Mouse (Mus musculus) heart, embryonic 16.5 days (tissue): ENCODE data around the gene Gng4. TPM values are rescaled to one million over a fixed set of nuclear protein-coding genes. Genes with fewer than 3 reads are reported as not detected.
A peak's percentile ranks its signal among the peaks of the same experiment; 100 is the strongest.

ENCODE experiments used
- ATAC-seq: fragments of 200-750 bp; cut with Nextera tagmentation; replicated peaks from 2 replicates; pipeline ENCODE4 v1.8.0; 2017; ENCODE audit warnings: moderate number of reproducible peaks; ENCODE audit not compliant: insufficient read depth, low FRiP score; ENCODE audit errors: extremely low read depth
- H3K27ac ChIP-seq: fragments of 300-500 bp; sonication (generic); 2 replicates; pipeline ENCODE4 v1.5.1; 2014; ENCODE audit warnings: mild to moderate bottlenecking, low read length, control low read depth, moderate library complexity
- H3K27me3 ChIP-seq: fragments of 300-500 bp; sonication (generic); 2 replicates; pipeline ENCODE4 v1.6.1; 2014; ENCODE audit warnings: low read length, mixed read lengths; ENCODE audit not compliant: control insufficient read depth, insufficient read depth
- H3K36me3 ChIP-seq: fragments of 300-500 bp; sonication (generic); 2 replicates; pipeline ENCODE4 v1.6.1; 2014; ENCODE audit not compliant: control insufficient read depth, insufficient read depth
- H3K4me1 ChIP-seq: fragments of 300-500 bp; sonication (generic); 2 replicates; pipeline ENCODE4 v1.6.1; 2014; ENCODE audit warnings: low read length, mixed read lengths; ENCODE audit not compliant: control insufficient read depth, insufficient read depth
- H3K4me2 ChIP-seq: fragments of 300-500 bp; sonication (generic); 2 replicates; pipeline ENCODE4 v1.6.1; 2014; ENCODE audit warnings: low read depth, mild to moderate bottlenecking, control low read depth, low read length
- H3K4me3 ChIP-seq: fragments of 300-500 bp; sonication (generic); 2 replicates; pipeline ENCODE4 v1.5.1; 2014; ENCODE audit warnings: mild to moderate bottlenecking, control low read depth, low read length
- H3K9ac ChIP-seq: fragments of 300-500 bp; sonication (generic); 2 replicates; pipeline ENCODE4 v1.6.1; 2014; ENCODE audit warnings: low read length, control low read depth
- H3K9me3 ChIP-seq: fragments of 300-500 bp; sonication (generic); replicated peaks from 2 replicates; pipeline ENCODE4 v1.6.1; 2016; ENCODE audit warnings: low read length; ENCODE audit not compliant: control insufficient read depth
- WGBS: fragments of 180-500 bp; shearing (Covaris S2); extraction: QIAGEN DNeasy Blood & Tissue Kit; methylation state at CpG from one replicate; pipeline ENCODE4 v1.1.7; 2014; 5-methylcytosine and 5-hydroxymethylcytosine counted together
- polyA plus RNA-seq: library from polyadenylated mRNA; unstranded; fragments of >200 nt; fragmentation: Nextera tagmentation; extraction: Ambion mirVana; gene quantifications from 2 replicates; pipeline ENCODE4 v1.2.1, GENCODE M21; 2015

Gene Gng4
- polyA plus RNA-seq, 1 experiment from 2014 or later, result 0.29 TPM

DNA sequence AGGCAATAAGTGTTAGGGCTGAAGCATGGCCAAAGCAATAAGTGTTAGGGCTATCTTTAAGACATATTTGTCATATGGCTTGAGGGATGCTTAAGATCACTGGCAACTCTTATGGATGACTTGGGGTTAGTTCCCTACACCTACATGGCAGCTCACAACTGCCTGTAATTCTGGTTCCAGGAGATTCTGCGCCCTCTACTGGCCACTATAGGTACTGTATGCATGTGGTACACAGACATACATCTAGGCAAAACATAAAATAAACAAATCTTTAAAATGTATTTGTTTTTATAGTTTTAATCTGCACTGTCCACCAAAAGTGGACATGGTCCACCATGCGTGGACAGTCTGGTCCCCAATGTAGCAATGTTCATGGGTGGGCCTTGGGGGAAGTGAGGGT lies 51.3 kb downstream of the Gng4 start:
- Histone ChIP-seq H3K4me3 (no peak overlapping the region), H3K4me1 (no peaks in the 10 kb centered on the region), H3K4me2 (no peak overlapping the region), H3K9ac (no peak overlapping the region), H3K36me3 (no peaks in the 10 kb centered on the region), H3K9me3 (peaks cover 4% of the 10 kb centered on the region), H3K27ac (no peak overlapping the region), H3K27me3 (no peaks in the 10 kb centered on the region)
- 60% methylated on average over 2 of the region's 2 CpGs for WGBS
- no peak for ATAC-seq

- no peaks in the 10 kb centered on the region for H3K27me3 ChIP-seq
- 52% methylated on average over 4 of the region's 4 CpGs for WGBS
- H3K36me3 ChIP-seq, result no peaks in the 10 kb centered on the region
- H3K4me3 ChIP-seq, result no peak overlapping the region
- no peak for ATAC-seq
- no peak overlapping the region for H3K4me2 ChIP-seq
- no peaks in the 10 kb centered on the region for H3K9me3 ChIP-seq
- no peak overlapping the region for H3K9ac ChIP-seq
- H3K27ac ChIP-seq, result no peak overlapping the region
- H3K4me1 ChIP-seq, result no peaks in the 10 kb centered on the region
Measured at GRCm38 (mm10) chr13:13845021-13845420, 61.2 kb downstream of the Gng4 start.

DNA sequence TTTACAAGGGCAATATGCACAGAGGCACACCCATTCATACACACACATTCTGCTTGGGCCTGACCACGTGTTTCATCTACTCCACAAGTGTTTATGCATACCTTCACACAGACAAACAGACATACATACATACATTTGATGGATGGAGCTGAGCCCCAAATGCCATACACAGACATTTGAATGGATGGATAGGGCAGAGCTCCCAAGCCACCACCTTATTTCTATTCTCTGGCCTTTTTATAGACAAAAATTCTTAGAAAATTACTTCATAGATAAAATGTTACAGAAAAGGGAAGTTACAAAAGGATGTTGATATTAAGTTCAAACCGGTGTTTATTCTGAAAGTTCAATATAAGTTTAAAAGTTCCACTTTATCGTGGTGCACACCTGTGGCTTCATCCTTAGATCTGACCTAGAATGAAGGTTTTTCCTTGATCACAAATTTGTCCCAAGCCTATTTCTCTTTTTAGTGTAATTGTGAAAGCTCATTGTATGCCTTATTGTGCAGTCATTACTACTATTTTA lies 63.3 kb downstream of the Gng4 start:
- Histone ChIP-seq H3K9me3 (no peaks in the 10 kb centered on the region), H3K4me1 (no peaks in the 10 kb centered on the region), H3K9ac (no peak overlapping the region), H3K27me3 (no peaks in the 10 kb centered on the region), H3K4me2 (no peak overlapping the region), H3K4me3 (no peak overlapping the region), H3K27ac (no peak overlapping the region), H3K36me3 (no peaks in the 10 kb centered on the region)
- no peak for ATAC-seq
- WGBS, result 73% methylated on average over 3 of the region's 3 CpGs

DNA sequence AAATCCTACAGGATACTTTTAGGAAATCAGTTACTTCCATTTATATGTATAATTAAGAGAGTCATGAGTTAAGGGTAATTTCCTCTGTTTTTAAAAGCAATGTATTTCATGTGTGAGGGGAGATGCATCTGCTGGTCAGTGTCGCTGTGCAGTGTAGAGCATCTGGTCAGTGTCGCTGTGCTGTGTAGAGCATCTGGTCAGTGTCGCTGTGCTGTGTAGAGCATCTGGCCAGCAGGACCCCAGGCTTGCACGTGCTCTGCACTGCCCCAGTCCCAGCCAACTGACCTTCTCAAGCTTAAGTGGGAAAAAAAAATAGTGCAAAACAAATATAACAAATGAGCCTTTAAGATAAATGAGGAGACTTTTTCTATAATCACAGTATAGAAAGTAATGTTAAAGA lies 73.3 kb downstream of the Gng4 start:
- Histone ChIP-seq H3K9ac (no peak overlapping the region), H3K4me3 (no peak overlapping the region), H3K36me3 (no peaks in the 10 kb centered on the region), H3K27ac (no peak overlapping the region), H3K4me1 (no peaks in the 10 kb centered on the region), H3K9me3 (no peaks in the 10 kb centered on the region), H3K27me3 (no peaks in the 10 kb centered on the region), H3K4me2 (no peak overlapping the region)
- ATAC-seq, result no peak
- WGBS, result 25% methylated on average over 4 of the region's 4 CpGs

DNA sequence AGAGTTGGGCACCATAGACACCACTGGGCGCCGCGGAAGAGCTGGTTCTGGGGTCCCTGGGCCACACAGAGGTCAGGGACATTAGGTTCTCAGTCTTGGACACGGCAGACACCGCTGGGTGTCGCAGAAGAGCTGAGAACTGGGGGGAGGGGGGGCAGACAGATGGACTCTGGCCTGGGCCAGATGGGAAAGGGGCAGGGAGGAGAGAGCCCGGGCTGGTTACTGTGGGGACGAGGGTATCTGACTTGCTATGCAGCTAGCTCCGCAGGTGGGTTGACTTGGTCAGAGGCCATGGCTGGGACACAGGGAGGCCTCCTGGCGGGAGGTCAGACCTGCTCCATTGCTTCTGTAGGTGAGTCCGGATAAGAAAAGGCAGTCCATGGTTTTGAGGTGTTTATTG lies 78.5 kb downstream of the Gng4 start:
- ATAC-seq, result no peak
- H3K4me3 ChIP-seq, result no peak overlapping the region
- 76% methylated on average over 11 of the region's 11 CpGs for WGBS
- no peaks in the 10 kb centered on the region for H3K9me3 ChIP-seq
- no peak overlapping the region for H3K4me2 ChIP-seq
- no peak overlapping the region for H3K9ac ChIP-seq
- no peak overlapping the region for H3K27ac ChIP-seq
- no peaks in the 10 kb centered on the region for H3K27me3 ChIP-seq
- H3K36me3 ChIP-seq, result no peaks in the 10 kb centered on the region
- H3K4me1 ChIP-seq, result no peaks in the 10 kb centered on the region

DNA sequence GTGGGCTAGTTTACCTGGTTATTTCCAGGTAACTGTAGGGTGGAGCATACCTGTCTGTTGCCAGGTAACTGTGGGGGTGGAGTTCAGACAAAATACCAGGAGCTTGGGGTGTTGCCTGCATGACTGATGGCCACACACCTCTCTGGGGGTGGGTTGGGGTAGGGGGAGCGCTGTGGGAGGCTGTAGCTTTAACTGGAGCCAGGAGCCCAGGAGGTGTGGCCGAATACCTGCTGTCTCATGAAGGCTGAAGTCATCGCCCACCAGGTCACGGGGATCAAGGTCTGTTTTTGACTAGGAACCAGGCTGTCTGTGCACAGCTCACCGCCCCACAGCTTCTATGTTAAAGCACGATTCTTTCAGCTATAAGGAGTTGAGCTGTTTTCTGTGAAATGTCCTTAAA lies 79.1 kb downstream of the Gng4 start:
- no peaks in the 10 kb centered on the region for H3K27me3 ChIP-seq
- H3K9me3 ChIP-seq, result no peaks in the 10 kb centered on the region
- no peaks in the 10 kb centered on the region for H3K36me3 ChIP-seq
- 54% methylated on average over 6 of the region's 6 CpGs for WGBS
- no peaks in the 10 kb centered on the region for H3K4me1 ChIP-seq
- H3K4me2 ChIP-seq, result no peak overlapping the region
- H3K4me3 ChIP-seq, result no peak overlapping the region
- H3K9ac ChIP-seq, result no peak overlapping the region
- ATAC-seq, result no peak
- H3K27ac ChIP-seq, result no peak overlapping the region

DNA sequence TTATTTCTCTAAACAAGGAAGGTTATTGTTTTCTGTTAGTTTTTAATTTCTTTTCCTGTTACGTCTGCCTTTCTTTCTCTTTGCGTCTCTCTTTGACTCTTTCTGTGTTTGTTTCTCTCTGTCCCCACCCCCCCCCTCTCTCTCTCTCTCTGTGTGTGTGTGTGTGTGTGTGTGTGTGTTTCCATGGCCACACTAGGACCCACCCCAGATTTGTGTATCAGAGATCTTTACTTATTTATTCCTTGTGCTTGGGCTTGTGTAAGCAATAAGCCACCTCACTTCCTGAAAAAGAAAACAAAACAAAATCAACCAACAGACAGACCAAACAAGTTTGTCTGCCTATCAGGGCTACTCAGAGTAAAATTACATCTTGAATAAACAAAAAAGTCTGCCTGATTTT lies 82.5 kb downstream of the Gng4 start:
- no peak overlapping the region for H3K4me3 ChIP-seq
- no peak for ATAC-seq
- 73% methylated on average over 2 of the region's 2 CpGs for WGBS
- H3K9ac ChIP-seq, result no peak overlapping the region
- H3K27me3 ChIP-seq, result no peaks in the 10 kb centered on the region
- no peak overlapping the region for H3K27ac ChIP-seq
- H3K4me2 ChIP-seq, result no peak overlapping the region
- no peaks in the 10 kb centered on the region for H3K36me3 ChIP-seq
- no peaks in the 10 kb centered on the region for H3K9me3 ChIP-seq
- no peaks in the 10 kb centered on the region for H3K4me1 ChIP-seq

- Histone ChIP-seq H3K4me3 (no peak overlapping the region), H3K36me3 (no peaks in the 10 kb centered on the region), H3K4me2 (no peak overlapping the region), H3K9ac (no peak overlapping the region), H3K9me3 (no peaks in the 10 kb centered on the region), H3K27ac (no peak overlapping the region), H3K27me3 (no peaks in the 10 kb centered on the region), H3K4me1 (no peaks in the 10 kb centered on the region)
- ATAC-seq, result 0 out of 2 replicates have a peak, but pooled peaks have one; percentile 32
- WGBS, result 87% methylated on average over 2 of the region's 2 CpGs
Measured at GRCm38 (mm10) chr13:13867078-13867759, 83.4 kb downstream of the Gng4 start.

GRCm38 (mm10) chr13:13867922-13868321 lies 84.1 kb downstream of the Gng4 start:
- WGBS, result 15% methylated on average over 3 of the region's 3 CpGs
- Histone ChIP-seq H3K27ac (no peak overlapping the region), H3K27me3 (no peaks in the 10 kb centered on the region), H3K4me2 (no peak overlapping the region), H3K36me3 (no peaks in the 10 kb centered on the region), H3K9me3 (no peaks in the 10 kb centered on the region), H3K9ac (no peak overlapping the region), H3K4me3 (no peak overlapping the region), H3K4me1 (no peaks in the 10 kb centered on the region)
- no peak for ATAC-seq
